Mouse (Mus musculus): ENCODE results near the gene Armc2.

GRCm38 (mm10) chr10:41984221-41984620 is 34.0 kb downstream of the Armc2 start:
- TF ChIP-seq CTCF (IDR thresholded peaks at IDR 0.05) (no peak), EP300 (IDR thresholded peaks at IDR 0.05) (no peak)

Data from lung, postnatal 0 days (tissue).